Mouse (Mus musculus) yolk sac, embryonic 10.5 days (tissue): ENCODE data around the gene Ppp1r8.
"Not testable (repeated sequence)": the region's sequence is repeated elsewhere in the genome, so short reads cannot be mapped to it uniquely, and the experiment has no call there.

Source experiments
- DNase-seq: peaks from one replicate; pipeline ENCODE4 v3.0.0-alpha.2; 2017; ENCODE audit warnings: low spot score

Gene Ppp1r8

GRCm38 (mm10) chr4:132806620-132807191 is 36.3 kb downstream of the Ppp1r8 start:
- no peak for DNase-seq

GRCm38 (mm10) chr4:132805599-132806197 is 37.3 kb downstream of the Ppp1r8 start:
- DNase-seq: peak; percentile 58

DNA sequence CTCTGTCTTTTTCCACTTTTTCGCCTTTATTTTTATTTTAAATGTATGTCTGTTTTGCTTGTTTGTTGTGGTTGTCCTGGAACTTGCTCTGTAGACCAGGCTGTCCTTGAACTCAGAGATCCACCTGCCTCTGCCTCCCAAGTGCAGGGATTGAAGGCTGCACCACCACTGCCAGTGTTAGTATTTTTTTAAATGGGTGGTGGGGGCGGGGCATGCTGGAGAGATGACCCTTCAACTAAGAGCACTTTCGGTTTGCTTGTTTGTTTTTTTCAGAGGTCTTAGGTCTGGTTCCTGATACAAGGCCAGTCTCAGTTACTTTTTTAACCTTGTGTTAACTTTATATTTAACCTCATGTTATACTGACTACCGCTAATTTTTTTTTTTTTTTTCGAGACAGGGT is 37.8 kb downstream of the Ppp1r8 start:
- DNase-seq: peak; percentile 61

- no peak for DNase-seq
Observed at GRCm38 (mm10) chr4:132804331-132804730, 38.6 kb downstream of the Ppp1r8 start.

- DNase-seq: no peak
Observed at GRCm38 (mm10) chr4:132803876-132804275, 39.1 kb downstream of the Ppp1r8 start.

DNA sequence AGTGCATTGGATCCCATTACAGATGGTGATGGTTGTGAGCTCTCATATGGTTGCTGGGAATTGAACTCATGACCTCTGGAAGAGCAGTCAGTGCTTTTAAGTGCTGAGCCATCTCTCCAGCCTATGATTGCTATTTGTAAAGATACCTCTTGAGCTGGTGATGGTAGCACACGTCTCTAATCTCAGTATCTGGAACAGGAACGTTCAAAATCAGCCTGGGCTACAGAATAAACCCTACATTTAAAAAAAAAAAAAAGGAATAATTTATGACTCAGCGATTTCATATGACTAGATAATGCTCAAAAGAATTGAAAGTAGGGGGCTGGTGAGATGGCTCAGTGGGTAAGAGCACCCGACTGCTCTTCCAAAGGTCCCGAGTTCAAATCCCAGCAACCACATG is 39.8 kb downstream of the Ppp1r8 start:
- no peak for DNase-seq

DNA sequence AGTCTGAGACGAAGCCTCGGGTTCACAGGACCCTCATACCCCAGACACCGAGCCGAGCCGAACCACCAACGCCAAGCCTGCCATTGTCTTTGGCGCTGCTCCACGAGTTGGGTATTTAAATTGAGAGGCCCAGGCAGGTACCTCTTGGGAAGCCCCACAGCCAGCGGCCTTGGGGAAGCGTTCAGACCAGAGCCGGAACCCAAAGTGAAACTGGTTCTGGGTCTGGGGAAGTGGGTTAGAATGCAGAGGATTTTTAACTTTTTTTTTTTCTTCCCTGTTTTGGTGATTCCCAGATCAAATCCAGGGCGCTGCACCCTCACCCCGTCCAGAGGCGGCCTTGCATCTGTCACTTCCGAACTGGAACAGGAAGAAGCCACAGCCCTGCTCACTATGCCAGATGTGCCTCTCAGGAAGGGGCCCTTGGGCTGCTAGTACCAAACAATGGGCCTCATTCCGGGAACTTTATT is 40.8 kb downstream of the Ppp1r8 start:
- DNase-seq: no peak

DNA sequence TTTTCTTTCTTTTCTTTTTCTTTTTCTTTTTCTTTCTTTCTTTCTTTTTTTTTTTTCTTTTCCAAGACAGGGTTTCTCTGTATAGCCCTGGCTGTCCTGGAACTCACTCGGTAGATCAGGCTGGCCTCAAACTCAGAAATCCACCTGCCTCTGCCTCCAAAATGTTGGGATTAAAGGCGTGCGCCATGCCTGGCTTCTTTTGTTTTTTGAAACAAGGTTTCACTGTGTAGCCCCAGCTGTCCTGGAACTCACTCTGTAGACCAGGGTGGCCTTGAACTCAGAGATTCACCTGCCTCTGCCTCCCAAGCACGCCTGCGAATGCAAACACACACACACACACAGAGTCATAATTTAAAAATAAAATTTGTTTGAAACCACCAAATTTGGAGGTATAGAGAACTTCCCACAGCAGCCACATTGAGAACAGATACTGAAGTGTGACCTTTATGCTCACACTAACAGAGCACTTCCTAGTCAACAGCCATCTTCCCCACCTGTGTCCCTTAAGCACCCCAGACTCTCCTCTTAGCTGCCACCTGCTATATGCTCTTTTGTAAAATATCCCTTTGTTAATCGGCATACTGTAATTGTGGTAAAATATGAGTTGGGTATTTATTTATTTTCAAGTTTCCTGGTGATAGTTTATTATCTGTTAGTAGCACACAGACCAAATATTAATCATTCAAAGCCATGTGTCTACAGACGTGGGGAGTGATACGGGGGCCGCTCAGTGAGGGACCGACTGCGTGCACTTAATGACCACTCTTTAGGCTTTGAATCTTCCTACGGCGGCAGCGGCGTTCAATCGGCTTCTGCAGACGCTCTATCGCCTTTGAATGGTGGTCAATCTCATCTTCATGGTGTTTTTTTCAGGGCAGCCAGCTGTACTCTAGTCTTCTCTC is 41.5 kb downstream of the Ppp1r8 start:
- DNase-seq: no peak

GRCm38 (mm10) chr4:132799845-132800244 is 43.1 kb downstream of the Ppp1r8 start:
- DNase-seq: no peak

GRCm38 (mm10) chr4:132798666-132799065 is 44.3 kb downstream of the Ppp1r8 start:
- DNase-seq: not testable (repeated sequence)

DNA sequence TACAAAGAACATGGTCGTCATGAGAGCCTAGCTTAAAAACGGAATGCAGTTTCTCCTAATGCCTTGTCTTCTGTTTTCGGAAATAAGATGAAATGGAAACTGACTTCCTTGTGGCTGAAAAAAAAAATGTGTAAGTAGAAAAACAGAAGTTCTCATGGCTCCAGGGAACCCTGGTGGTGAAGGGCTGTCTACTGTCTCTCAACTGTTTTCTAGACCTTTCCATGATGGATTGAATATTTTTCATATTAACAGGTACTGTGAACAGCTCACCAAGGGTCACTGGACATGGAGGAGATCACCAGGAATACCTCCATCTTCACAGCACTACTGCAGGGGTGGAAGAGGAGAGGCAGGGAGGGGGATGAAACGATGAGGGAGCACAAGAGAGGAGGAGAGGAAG is 44.9 kb downstream of the Ppp1r8 start:
- no peak for DNase-seq

DNA sequence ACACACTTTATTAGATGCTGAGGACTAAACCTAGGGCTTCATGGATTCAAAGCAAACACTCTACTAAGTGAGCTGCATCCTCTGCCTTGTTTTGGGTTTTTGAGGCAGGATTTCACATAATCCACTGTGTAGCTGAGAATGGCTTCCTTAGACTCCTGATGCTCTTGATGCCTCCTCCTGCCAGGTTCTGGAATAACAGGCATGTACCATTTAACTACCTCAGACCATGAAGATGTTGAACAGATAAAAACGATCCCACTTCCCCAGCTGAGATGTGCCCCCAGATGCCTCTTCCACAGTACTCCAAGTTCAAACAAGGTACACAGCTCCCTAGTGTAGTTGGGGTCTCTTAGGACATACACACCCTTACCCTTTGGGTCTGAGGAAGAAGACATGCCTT is 45.5 kb downstream of the Ppp1r8 start:
- no peak for DNase-seq

GRCm38 (mm10) chr4:132796196-132796886 is 46.6 kb downstream of the Ppp1r8 start, which contains the start of gene Themis2:
Gene Themis2, minus strand, starts transcription at chr4:132796387.
- DNase-seq: peak; percentile 63

DNA sequence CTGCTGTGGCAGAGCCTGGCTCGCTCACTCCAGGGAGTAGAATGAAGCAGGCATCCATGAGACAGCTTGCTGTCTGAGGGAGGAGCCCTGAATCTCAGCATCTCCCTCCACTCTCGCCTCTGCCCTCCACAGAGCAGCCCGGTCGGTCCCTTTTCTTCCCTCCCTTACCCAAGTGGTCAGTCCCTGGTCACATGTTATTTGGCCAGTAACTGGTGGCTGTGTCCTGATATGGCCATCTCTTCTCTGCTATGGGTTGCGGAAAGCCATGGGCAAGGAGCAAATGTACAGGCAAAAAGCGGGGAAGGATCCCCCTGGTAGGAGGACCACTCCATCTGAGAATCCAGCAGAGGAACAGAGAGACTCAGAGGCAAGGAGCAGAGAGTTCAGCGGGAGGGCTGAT is 47.8 kb downstream of the Ppp1r8 start:
- DNase-seq: no peak

DNA sequence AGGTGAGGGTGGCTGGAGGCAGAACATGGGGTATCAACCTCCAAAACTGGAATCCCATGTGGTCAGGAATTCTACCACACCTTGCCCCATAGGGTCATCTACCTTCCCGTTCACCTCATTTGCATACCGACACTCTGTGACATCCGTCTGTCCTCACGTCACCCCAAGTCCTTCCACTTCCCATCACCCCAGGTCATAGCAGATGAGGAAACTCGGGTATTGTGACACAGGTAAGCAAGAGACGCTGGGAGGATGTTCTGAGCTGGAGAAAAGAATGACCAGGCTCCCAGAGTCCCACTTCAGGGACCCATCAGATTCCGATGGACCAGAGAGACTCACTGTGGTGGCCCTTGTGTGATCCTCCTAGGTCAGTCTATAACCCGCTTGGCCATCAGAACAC is 48.2 kb downstream of the Ppp1r8 start:
- DNase-seq: no peak

GRCm38 (mm10) chr4:132794028-132794427 is 48.9 kb downstream of the Ppp1r8 start:
- DNase-seq: no peak

DNA sequence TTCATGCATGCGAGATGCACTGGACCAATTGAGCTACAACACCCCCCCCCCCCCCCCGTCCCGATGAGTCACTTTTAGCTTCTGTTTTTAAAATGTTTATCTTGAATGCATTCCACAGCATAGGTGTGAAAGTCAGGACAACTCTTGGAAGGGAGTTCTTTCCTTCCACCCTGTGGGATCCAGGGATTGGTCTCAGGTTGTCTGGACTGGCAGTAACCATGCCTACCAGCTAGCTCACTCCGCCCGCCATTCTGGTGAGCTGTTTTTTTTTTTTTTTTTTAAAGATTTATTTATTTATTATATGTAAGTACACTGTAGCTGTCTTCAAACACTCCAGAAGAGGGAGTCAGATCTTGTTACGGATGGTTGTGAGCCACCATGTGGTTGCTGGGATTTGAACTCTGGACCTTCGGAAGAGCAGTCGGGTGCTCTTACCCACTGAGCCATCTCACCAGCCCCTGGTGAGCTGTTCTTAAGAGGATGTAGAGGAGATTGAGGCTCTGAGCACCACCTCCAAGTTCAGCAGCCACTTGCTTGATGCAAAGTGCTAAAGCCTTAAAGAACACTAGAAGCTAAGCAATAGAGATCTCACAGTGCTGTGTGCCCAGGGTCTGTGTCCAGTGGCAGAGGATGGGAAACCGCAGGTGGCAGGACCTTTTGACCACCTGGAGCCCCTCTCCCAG is 49.5 kb downstream of the Ppp1r8 start:
- DNase-seq: not testable (repeated sequence)

DNA sequence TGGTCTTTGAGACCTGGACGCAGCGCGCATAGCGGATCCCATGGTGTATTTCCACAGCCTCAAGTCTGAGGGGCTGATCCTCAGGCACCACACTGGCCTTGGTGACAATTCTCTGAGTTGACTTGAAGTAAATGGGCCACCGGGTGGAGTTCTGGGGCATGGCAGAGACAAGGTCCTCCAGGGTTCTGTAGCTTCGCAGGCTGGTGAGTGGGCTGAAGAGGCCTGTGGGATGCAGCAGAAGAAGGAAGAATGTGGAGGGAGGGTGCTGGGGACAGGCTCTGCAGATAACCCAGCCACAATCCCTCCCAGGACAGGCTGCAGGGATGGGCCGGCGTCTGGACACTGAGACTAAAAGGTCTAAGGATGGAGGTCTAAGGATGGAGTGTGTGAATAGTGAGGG is 53.2 kb downstream of the Ppp1r8 start:
- DNase-seq: no peak

DNA sequence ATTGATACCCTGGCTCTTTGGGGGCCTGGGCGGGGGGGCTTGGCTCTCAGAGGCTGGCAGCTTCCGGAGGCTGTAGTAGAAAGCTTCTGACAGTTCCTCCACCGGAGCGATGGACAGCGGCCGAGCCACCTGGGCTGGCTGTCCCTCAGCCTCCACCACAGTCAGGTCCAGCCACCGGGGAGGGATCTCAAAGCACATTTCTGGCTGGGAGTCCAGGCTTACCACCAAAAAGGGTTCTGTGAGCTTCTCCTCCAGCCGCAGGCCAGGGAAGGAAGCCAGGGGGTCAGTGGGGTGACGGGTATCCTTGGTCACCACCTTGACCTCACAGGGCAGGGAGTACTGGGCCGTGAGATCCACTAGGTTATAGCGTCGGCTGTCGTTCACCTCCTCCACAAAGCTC is 57.7 kb downstream of the Ppp1r8 start:
- no peak for DNase-seq

- no peak for DNase-seq
Observed at GRCm38 (mm10) chr4:132783732-132784131, 59.2 kb downstream of the Ppp1r8 start.

- DNase-seq: no peak
Observed at GRCm38 (mm10) chr4:132780288-132780687, 62.7 kb downstream of the Ppp1r8 start.
